Mouse (Mus musculus): ENCODE data around the gene Srrt. TPM values are rescaled to one million over a fixed set of nuclear protein-coding genes. Genes with fewer than 3 reads are reported as not detected.

Srrt gene
- total and polyA plus RNA-seq, 3 experiments = 291 to 454 TPM; not detected in 1

- no peaks in the 10 kb centered on the region; the same call in 1 of the 2 replicates for H3K79me2 ChIP-seq (ENCODE audit: control insufficient read depth, insufficient read depth, low read length, poor library complexity)
- H3K27me3 ChIP-seq (ENCODE audit: control insufficient read depth in 1 of 2, insufficient read depth in 2 of 2, low read length in 2 of 2) = no peaks in the 10 kb centered on the region
- H3K9ac ChIP-seq (ENCODE audit: control insufficient read depth, low read depth, low read length, poor library complexity, severe bottlenecking) = no peak overlapping the region
- peaks cover 3 to 27% of the 10 kb centered on the region in 2 experiments for H3K4me1 ChIP-seq (ENCODE audit: control insufficient read depth in 1 of 2, insufficient read depth in 2 of 2, low read length in 2 of 2)
- no peak overlapping the region for H3K27ac ChIP-seq (ENCODE audit: control insufficient read depth, low read depth, low read length)
- H3K9me3 ChIP-seq (replicated peaks; ENCODE audit: insufficient read depth, low read length) = no peaks in the 10 kb centered on the region
- H3K4me3 ChIP-seq (ENCODE audit: control insufficient read depth in 1 of 2, insufficient read depth in 1 of 2, low read depth in 2 of 2, low read length in 2 of 2) = no peak overlapping the region
- TF ChIP-seq MXI1 (IDR thresholded peaks at IDR 0.05; ENCODE audit: low read depth, low read length) (no peak), JUND (IDR thresholded peaks at IDR 0.05; ENCODE audit: low read depth, low read length) (no peak), NELFE (IDR thresholded peaks at IDR 0.05; ENCODE audit: low read depth, low read length) (no peak), ZMIZ1 (IDR thresholded peaks at IDR 0.05; ENCODE audit: low read depth, low read length) (no peak), MEF2A (IDR thresholded peaks at IDR 0.05; ENCODE audit: extremely low read depth, insufficient replicate concordance, low read depth, low read length, poor library complexity, severe bottlenecking) (no peak), BHLHE40 (IDR thresholded peaks at IDR 0.05; ENCODE audit: borderline replicate concordance, low read depth, low read length) (no peak), USF1 (IDR thresholded peaks at IDR 0.05; ENCODE audit: low read depth, low read length) (no peak), EP300 (IDR thresholded peaks at IDR 0.05; ENCODE audit: low read depth in 1 of 2, low read length in 2 of 2) (no peak), RAD21 (IDR thresholded peaks at IDR 0.05; ENCODE audit: low read depth, low read length) (no peak), TCF12 (IDR thresholded peaks at IDR 0.05; ENCODE audit: low read depth, low read length) (no peak)
- H3K36me3 ChIP-seq (ENCODE audit: control insufficient read depth in 1 of 2, insufficient read depth in 2 of 2, low read length in 2 of 2) = peaks cover 0 to 10% of the 10 kb centered on the region in 2 experiments; a peak in 2 of 4 replicates
- DNase-seq (ENCODE audit: low read depth, low spot score) = no peak
Measured at GRCm38 (mm10) chr5:137342407-137343012, 35.0 kb upstream of the Srrt start.

- TF ChIP-seq CHD2 (IDR thresholded peaks at IDR 0.05; ENCODE audit: low read length) = no peak
- no peak for TF ChIP-seq KAT2A (conservative IDR thresholded peaks at IDR 0.05; ENCODE audit: low read depth, low read length)
- peak; percentile 44 for TF ChIP-seq TAL1 (IDR thresholded peaks at IDR 0.05; ENCODE audit: low read length)
- no peak overlapping the region for H3K27ac ChIP-seq (ENCODE audit: control insufficient read depth, low read depth, low read length)
- H3K27me3 ChIP-seq (ENCODE audit: control insufficient read depth in 1 of 2, insufficient read depth in 2 of 2, low read length in 2 of 2) = no peaks in the 10 kb centered on the region
Measured at GRCm38 (mm10) chr5:137340222-137340621, 32.7 kb upstream of the Srrt start.

More at GRCm38 (mm10) chr5:137340222-137340621, 32.7 kb upstream of the Srrt start:
- H3K36me3 ChIP-seq (ENCODE audit: control insufficient read depth in 1 of 2, insufficient read depth in 2 of 2, low read length in 2 of 2) = peaks cover 0 to 10% of the 10 kb centered on the region in 2 experiments; a peak in 2 of 4 replicates
- no peaks in the 10 kb centered on the region for H3K9me3 ChIP-seq (replicated peaks; ENCODE audit: insufficient read depth, low read length)
- H3K79me2 ChIP-seq (ENCODE audit: control insufficient read depth, insufficient read depth, low read length, poor library complexity) = no peaks in the 10 kb centered on the region; the same call in 1 of the 2 replicates
- DNase-seq (ENCODE audit: low read depth, low spot score) = peak; percentile 16
- H3K9ac ChIP-seq (ENCODE audit: control insufficient read depth, low read depth, low read length, poor library complexity, severe bottlenecking) = no peak overlapping the region
- H3K4me1 ChIP-seq (ENCODE audit: control insufficient read depth in 1 of 2, insufficient read depth in 2 of 2, low read length in 2 of 2) = peaks cover 0 to 28% of the 10 kb centered on the region in 2 experiments; a peak in 3 of 4 replicates
- H3K4me3 ChIP-seq (ENCODE audit: control insufficient read depth in 1 of 2, insufficient read depth in 1 of 2, low read depth in 2 of 2, low read length in 2 of 2) = no peak overlapping the region

Data from MEL (cell line).